Mouse (Mus musculus) heart, embryonic 15.5 days (tissue): ENCODE results near the gene Slco1a6. TPM values are rescaled to one million over a fixed set of nuclear protein-coding genes. Genes with fewer than 3 reads are reported as not detected.

Source experiments
- polyA plus RNA-seq: library from polyadenylated mRNA; unstranded; fragments of >200 nt; fragmentation: Nextera tagmentation; extraction: Ambion mirVana; gene quantifications from 2 replicates; pipeline ENCODE4 v1.2.1, GENCODE M21; 2015

The Slco1a6 gene
- polyA plus RNA-seq, 1 experiment from 2014 or later, result 0.14 TPM

Other genes with a start within 250 kb of the Slco1a6 start
- gene Gm6614, start 197.1 kb downstream of the Slco1a6 start, polyA plus RNA-seq, result not detected in 2 replicates
- not detected in 2 replicates for gene Iapp, start 89.9 kb upstream of the Slco1a6 start, polyA plus RNA-seq
- gene Slco1a5, start 114.5 kb upstream of the Slco1a6 start, polyA plus RNA-seq, result 0.28 TPM in 1 of 2 replicates, not detected in the other
- gene Pyroxd1, start 137.1 kb upstream of the Slco1a6 start, polyA plus RNA-seq, result 12.0 and 13.0 TPM in 2 replicates
- 16.2 and 19.1 TPM in 2 replicates for gene Recql, start 178.6 kb upstream of the Slco1a6 start, polyA plus RNA-seq
- gene Golt1b, start 178.7 kb upstream of the Slco1a6 start, polyA plus RNA-seq, result 58.3 and 61.4 TPM in 2 replicates
- gene Spx, start 204.9 kb upstream of the Slco1a6 start, polyA plus RNA-seq, result 0.14 and 0.32 TPM in 2 replicates